Mouse (Mus musculus) stomach, embryonic 16.5 days (tissue): ENCODE data around the gene Krt32. TPM values are rescaled to one million over a fixed set of nuclear protein-coding genes. Genes with fewer than 3 reads are reported as not detected.
A peak's percentile ranks its signal among the peaks of the same experiment; 100 is the strongest.

ENCODE experiments used
- ATAC-seq: fragments of 200-750 bp; cut with Nextera tagmentation; 2 replicates; pipeline ENCODE4 v1.8.0; 2017; ENCODE audit warnings: moderate number of reproducible peaks, moderate TSS enrichment; ENCODE audit not compliant: insufficient read depth, low FRiP score
- H3K27ac ChIP-seq: fragments of 300-500 bp; sonication (generic); 2 replicates; pipeline ENCODE4 v1.5.1; 2014; ENCODE audit warnings: low read length
- H3K27me3 ChIP-seq: fragments of 300-500 bp; sonication (generic); 2 replicates; pipeline ENCODE4 v1.6.1; 2014; ENCODE audit warnings: low read length, control low read depth, mixed read lengths; ENCODE audit not compliant: control insufficient read depth, insufficient read depth
- H3K36me3 ChIP-seq: fragments of 300-500 bp; sonication (generic); 2 replicates; pipeline ENCODE4 v1.6.1; 2014; ENCODE audit warnings: low read length; ENCODE audit not compliant: control insufficient read depth, insufficient read depth
- H3K4me1 ChIP-seq: fragments of 300-500 bp; sonication (generic); 2 replicates; pipeline ENCODE4 v1.6.1; 2014; ENCODE audit warnings: low read length, control low read depth, mixed read lengths; ENCODE audit not compliant: control insufficient read depth, insufficient read depth
- H3K4me2 ChIP-seq: fragments of 300-500 bp; sonication (generic); 2 replicates; pipeline ENCODE4 v1.6.1; 2014; ENCODE audit warnings: low read depth, low read length, mixed read lengths
- H3K4me3 ChIP-seq: fragments of 300-500 bp; sonication (generic); replicated peaks from 2 replicates; pipeline ENCODE4 v1.5.1; 2014; ENCODE audit warnings: mild to moderate bottlenecking, low read length
- H3K9ac ChIP-seq: fragments of 300-500 bp; sonication (generic); 2 replicates; pipeline ENCODE4 v1.6.1; 2014; ENCODE audit warnings: low read length
- H3K9me3 ChIP-seq: fragments of 300-500 bp; sonication (generic); replicated peaks from 2 replicates; pipeline ENCODE4 v1.6.1; 2016; ENCODE audit warnings: low read length, control low read depth; ENCODE audit not compliant: control insufficient read depth
- WGBS: fragments of 180-500 bp; shearing (Covaris S2); extraction: QIAGEN DNeasy Blood & Tissue Kit; methylation state at CpG from one replicate; pipeline ENCODE4 v1.1.7; 2014; 5-methylcytosine and 5-hydroxymethylcytosine counted together
- polyA plus RNA-seq: library from polyadenylated mRNA; unstranded; fragments of >200 nt; fragmentation: Nextera tagmentation; extraction: Ambion mirVana; gene quantifications from 2 replicates; pipeline ENCODE4 v1.2.1, GENCODE M21; 2015

Gene Krt32
- 0.24 and 0.40 TPM in 2 replicates for polyA plus RNA-seq

GRCm38 (mm10) chr11:100087861-100088260, at the start of gene Krt32:
Gene Krt32 (minus strand): TSS chr11:100088226.
- no peak for ATAC-seq
- WGBS = 94% methylated on average over 10 of the region's 10 CpGs
- no peaks in the 10 kb centered on the region for H3K27me3 ChIP-seq
- H3K4me3 ChIP-seq = no peak within 1 kb of the TSS
- no peak within 1 kb of the TSS for H3K4me2 ChIP-seq
- H3K36me3 ChIP-seq = no peaks in the 10 kb centered on the region
- no peak within 1 kb of the TSS for H3K9ac ChIP-seq
- H3K27ac ChIP-seq = no peak within 1 kb of the TSS
- H3K9me3 ChIP-seq = no peaks in the 10 kb centered on the region
- no peaks in the 10 kb centered on the region for H3K4me1 ChIP-seq

- ATAC-seq = no peak
- Histone ChIP-seq H3K4me3 (no peak overlapping the region), H3K4me1 (peaks cover 13% of the 10 kb centered on the region), H3K36me3 (no peaks in the 10 kb centered on the region), H3K4me2 (peak overlapping the region; percentile 6; the same call in 1 of the 2 replicates), H3K9ac (no peak overlapping the region), H3K9me3 (no peaks in the 10 kb centered on the region), H3K27me3 (no peaks in the 10 kb centered on the region), H3K27ac (peak overlapping the region; percentile 77)
- WGBS = 34% methylated on average over 5 of the region's 5 CpGs
These were observed 49.7 kb upstream of the Krt32 start for GRCm38 (mm10) chr11:100137693-100138092.

GRCm38 (mm10) chr11:100136559-100136958, 48.5 kb upstream of the Krt32 start:
- Histone ChIP-seq H3K9ac (peak overlapping the region; percentile 58; the same call in 1 of the 2 replicates), H3K4me2 (peak overlapping the region; percentile 31; the same call in 1 of the 2 replicates), H3K9me3 (no peaks in the 10 kb centered on the region), H3K4me3 (peak overlapping the region; percentile 38), H3K27me3 (no peaks in the 10 kb centered on the region), H3K4me1 (peaks cover 13% of the 10 kb centered on the region), H3K27ac (peak overlapping the region; percentile 80), H3K36me3 (no peaks in the 10 kb centered on the region)
- 14% methylated on average over 5 of the region's 5 CpGs for WGBS
- no peak; the same call in 1 of the 2 replicates for ATAC-seq

GRCm38 (mm10) chr11:100135731-100136130, 47.7 kb upstream of the Krt32 start, which contains the start of gene Krt15:
Gene Krt15 (minus strand): TSS chr11:100135928.
- H3K4me3 ChIP-seq = peak within 1 kb of the TSS; percentile 38
- 38% methylated on average over 7 of the region's 7 CpGs for WGBS
- H3K36me3 ChIP-seq = no peaks in the 10 kb centered on the region
- peak within 1 kb of the TSS; percentile 31 for H3K4me2 ChIP-seq
- H3K27ac ChIP-seq = peak within 1 kb of the TSS; percentile 80
- H3K9ac ChIP-seq = peak within 1 kb of the TSS; percentile 64
- H3K4me1 ChIP-seq = peaks cover 13% of the 10 kb centered on the region
- no peaks in the 10 kb centered on the region for H3K9me3 ChIP-seq
- H3K27me3 ChIP-seq = no peaks in the 10 kb centered on the region
- ATAC-seq = no peak

- H3K27me3 ChIP-seq = no peaks in the 10 kb centered on the region
- no peak overlapping the region for H3K4me2 ChIP-seq
- no peaks in the 10 kb centered on the region for H3K36me3 ChIP-seq
- no peak overlapping the region for H3K9ac ChIP-seq
- no peak for ATAC-seq
- no peaks in the 10 kb centered on the region for H3K9me3 ChIP-seq
- 63% methylated on average over 7 of the region's 7 CpGs for WGBS
- no peak overlapping the region for H3K27ac ChIP-seq
- H3K4me1 ChIP-seq = no peaks in the 10 kb centered on the region
- H3K4me3 ChIP-seq = no peak overlapping the region
These were observed 36.9 kb upstream of the Krt32 start for GRCm38 (mm10) chr11:100124901-100125300.

GRCm38 (mm10) chr11:100121466-100121865, 33.4 kb upstream of the Krt32 start, which contains the start of gene Krt13:
Gene Krt13 (minus strand): TSS chr11:100121566.
- Histone ChIP-seq H3K4me1 (no peaks in the 10 kb centered on the region), H3K36me3 (no peaks in the 10 kb centered on the region), H3K27me3 (no peaks in the 10 kb centered on the region), H3K4me3 (peak within 1 kb of the TSS; percentile 21), H3K9me3 (no peaks in the 10 kb centered on the region), H3K4me2 (no peak within 1 kb of the TSS), H3K9ac (peak within 1 kb of the TSS; percentile 31; the same call in 1 of the 2 replicates), H3K27ac (peak within 1 kb of the TSS; percentile 43)
- ATAC-seq = no peak
- WGBS = 68% methylated on average over 3 of the region's 3 CpGs

GRCm38 (mm10) chr11:100120331-100120730, 32.3 kb upstream of the Krt32 start:
- H3K36me3 ChIP-seq = no peaks in the 10 kb centered on the region
- H3K9me3 ChIP-seq = no peaks in the 10 kb centered on the region
- 70% methylated on average over 5 of the region's 5 CpGs for WGBS
- H3K27ac ChIP-seq = peak overlapping the region; percentile 29; the same call in 1 of the 2 replicates
- no peak overlapping the region for H3K4me2 ChIP-seq
- no peaks in the 10 kb centered on the region for H3K4me1 ChIP-seq
- no peaks in the 10 kb centered on the region for H3K27me3 ChIP-seq
- H3K9ac ChIP-seq = peak overlapping the region; percentile 31; the same call in 1 of the 2 replicates
- no peak for ATAC-seq
- peak overlapping the region; percentile 21 for H3K4me3 ChIP-seq

GRCm38 (mm10) chr11:100113742-100114029, 25.7 kb upstream of the Krt32 start:
- no peaks in the 10 kb centered on the region for H3K36me3 ChIP-seq
- no peak overlapping the region for H3K4me3 ChIP-seq
- WGBS = 54% methylated on average over 2 of the region's 2 CpGs
- H3K9ac ChIP-seq = no peak overlapping the region
- H3K27ac ChIP-seq = peak overlapping the region; percentile 73
- no peaks in the 10 kb centered on the region for H3K9me3 ChIP-seq
- H3K4me2 ChIP-seq = no peak overlapping the region
- no peaks in the 10 kb centered on the region for H3K4me1 ChIP-seq
- H3K27me3 ChIP-seq = no peaks in the 10 kb centered on the region
- peak; percentile 89 for ATAC-seq

GRCm38 (mm10) chr11:100112935-100113741, 25.1 kb upstream of the Krt32 start:
- no peak overlapping the region for H3K9ac ChIP-seq
- H3K4me2 ChIP-seq = no peak overlapping the region
- no peaks in the 10 kb centered on the region for H3K36me3 ChIP-seq
- 64% methylated on average over 11 of the region's 11 CpGs for WGBS
- H3K4me1 ChIP-seq = no peaks in the 10 kb centered on the region
- peak overlapping the region; percentile 73 for H3K27ac ChIP-seq
- no peaks in the 10 kb centered on the region for H3K9me3 ChIP-seq
- no peak overlapping the region for H3K4me3 ChIP-seq
- H3K27me3 ChIP-seq = no peaks in the 10 kb centered on the region
- peak; percentile 35; the same call in 1 of the 2 replicates for ATAC-seq
